Mouse (Mus musculus): ENCODE measurements at regions not wholly inside any gene's neighbourhood (a gene's known extent, or its start where the extent isn't known, plus 50 kb on each side); places are given as distances from the start of the nearest gene placed in this dataset.

- Histone ChIP-seq H3K9me3 (ENCODE audit: control insufficient read depth, low read length) (no peaks in the 10 kb centered on the region), H3K4me2 (replicated peaks; ENCODE audit: low read depth) (no peak overlapping the region), H3K36me3 (ENCODE audit: control insufficient read depth, insufficient read depth, low read length) (no peaks in the 10 kb centered on the region), H3K9ac (ENCODE audit: low read length) (no peak overlapping the region), H3K4me1 (replicated peaks; ENCODE audit: control insufficient read depth, insufficient read depth) (no peaks in the 10 kb centered on the region), H3K27ac (replicated peaks) (no peak overlapping the region), H3K27me3 (ENCODE audit: control insufficient read depth, insufficient read depth, low read length) (no peaks in the 10 kb centered on the region), H3K4me3 (ENCODE audit: low read depth, low read length) (no peak overlapping the region)
- DNase-seq (ENCODE audit: low spot score) = no peak
- ATAC-seq (ENCODE audit: low FRiP score, low TSS enrichment) = no peak
- WGBS = 69% methylated on average over 18 of the region's 18 CpGs
- no peak for TF ChIP-seq EP300 (optimal IDR thresholded peaks at IDR 0.05)
Measured at GRCm38 (mm10) chr3:149426023-149426759, 435.8 kb upstream of the Adgrl2 start.

GRCm38 (mm10) chr3:149424306-149424705 is 434.0 kb upstream of the Adgrl2 start:
- DNase-seq (ENCODE audit: low spot score) (no peak), ATAC-seq (ENCODE audit: low FRiP score, low TSS enrichment) (no peak)
- TF ChIP-seq EP300 (optimal IDR thresholded peaks at IDR 0.05) (no peak), CTCF (IDR thresholded peaks at IDR 0.05; ENCODE audit: low read depth) (no peak)
- H3K27me3 ChIP-seq (ENCODE audit: control insufficient read depth, insufficient read depth, low read length) = no peaks in the 10 kb centered on the region
- H3K4me2 ChIP-seq (replicated peaks; ENCODE audit: low read depth) = no peak overlapping the region
- WGBS = 78% methylated on average over 1 of the region's 1 CpGs
- H3K4me3 ChIP-seq (ENCODE audit: low read depth, low read length) = no peak overlapping the region
- H3K27ac ChIP-seq (replicated peaks) = no peak overlapping the region
- no peaks in the 10 kb centered on the region for H3K4me1 ChIP-seq (replicated peaks; ENCODE audit: control insufficient read depth, insufficient read depth)
- no peaks in the 10 kb centered on the region for H3K36me3 ChIP-seq (ENCODE audit: control insufficient read depth, insufficient read depth, low read length)
- H3K9me3 ChIP-seq (ENCODE audit: control insufficient read depth, low read length) = no peaks in the 10 kb centered on the region
- no peak overlapping the region for H3K9ac ChIP-seq (ENCODE audit: low read length)

GRCm38 (mm10) chr3:149423491-149423890 is 433.1 kb upstream of the Adgrl2 start:
- no peaks in the 10 kb centered on the region for H3K27me3 ChIP-seq (ENCODE audit: control insufficient read depth, insufficient read depth, low read length)
- no peak overlapping the region for H3K4me3 ChIP-seq (ENCODE audit: low read depth, low read length)
- no peaks in the 10 kb centered on the region for H3K9me3 ChIP-seq (ENCODE audit: control insufficient read depth, low read length)
- TF ChIP-seq CTCF (IDR thresholded peaks at IDR 0.05; ENCODE audit: low read depth) = peak; percentile 6; the same call in 1 of the 2 replicates
- TF ChIP-seq EP300 (optimal IDR thresholded peaks at IDR 0.05) = no peak
- no peak overlapping the region for H3K27ac ChIP-seq (replicated peaks)
- no peak for DNase-seq (ENCODE audit: low spot score)
- no peak for ATAC-seq (ENCODE audit: low FRiP score, low TSS enrichment)
- no peaks in the 10 kb centered on the region for H3K36me3 ChIP-seq (ENCODE audit: control insufficient read depth, insufficient read depth, low read length)
- H3K9ac ChIP-seq (ENCODE audit: low read length) = no peak overlapping the region
- no peaks in the 10 kb centered on the region for H3K4me1 ChIP-seq (replicated peaks; ENCODE audit: control insufficient read depth, insufficient read depth)
- WGBS = 60% methylated on average over 9 of the region's 9 CpGs
- H3K4me2 ChIP-seq (replicated peaks; ENCODE audit: low read depth) = no peak overlapping the region

- Histone ChIP-seq H3K4me3 (ENCODE audit: low read depth, low read length) (no peak overlapping the region), H3K4me1 (replicated peaks; ENCODE audit: control insufficient read depth, insufficient read depth) (no peaks in the 10 kb centered on the region), H3K27ac (replicated peaks) (no peak overlapping the region), H3K4me2 (replicated peaks; ENCODE audit: low read depth) (no peak overlapping the region), H3K36me3 (ENCODE audit: control insufficient read depth, insufficient read depth, low read length) (no peaks in the 10 kb centered on the region), H3K27me3 (ENCODE audit: control insufficient read depth, insufficient read depth, low read length) (no peaks in the 10 kb centered on the region), H3K9ac (ENCODE audit: low read length) (no peak overlapping the region), H3K9me3 (ENCODE audit: control insufficient read depth, low read length) (no peaks in the 10 kb centered on the region)
- ATAC-seq (ENCODE audit: low FRiP score, low TSS enrichment) (no peak), DNase-seq (ENCODE audit: low spot score) (no peak)
- WGBS = 80% methylated on average over 4 of the region's 4 CpGs
- TF ChIP-seq EP300 (optimal IDR thresholded peaks at IDR 0.05) (no peak), CTCF (IDR thresholded peaks at IDR 0.05; ENCODE audit: low read depth) (no peak)
Measured at GRCm38 (mm10) chr3:149415081-149415480, 424.7 kb upstream of the Adgrl2 start.

GRCm38 (mm10) chr3:149413114-149413513 is 422.8 kb upstream of the Adgrl2 start:
- H3K36me3 ChIP-seq (ENCODE audit: control insufficient read depth, insufficient read depth, low read length) = no peaks in the 10 kb centered on the region
- no peaks in the 10 kb centered on the region for H3K9me3 ChIP-seq (ENCODE audit: control insufficient read depth, low read length)
- H3K4me2 ChIP-seq (replicated peaks; ENCODE audit: low read depth) = no peak overlapping the region
- DNase-seq (ENCODE audit: low spot score) (no peak), ATAC-seq (ENCODE audit: low FRiP score, low TSS enrichment) (no peak)
- H3K4me3 ChIP-seq (ENCODE audit: low read depth, low read length) = no peak overlapping the region
- no peak overlapping the region for H3K9ac ChIP-seq (ENCODE audit: low read length)
- no peaks in the 10 kb centered on the region; the same call in 1 of the 2 replicates for H3K4me1 ChIP-seq (replicated peaks; ENCODE audit: control insufficient read depth, insufficient read depth)
- 79% methylated on average over 4 of the region's 4 CpGs for WGBS
- TF ChIP-seq CTCF (IDR thresholded peaks at IDR 0.05; ENCODE audit: low read depth) (no peak), EP300 (optimal IDR thresholded peaks at IDR 0.05) (no peak)
- no peaks in the 10 kb centered on the region for H3K27me3 ChIP-seq (ENCODE audit: control insufficient read depth, insufficient read depth, low read length)
- H3K27ac ChIP-seq (replicated peaks) = no peak overlapping the region

- TF ChIP-seq CTCF (IDR thresholded peaks at IDR 0.05; ENCODE audit: low read depth) (no peak), EP300 (optimal IDR thresholded peaks at IDR 0.05) (no peak)
- H3K9me3 ChIP-seq (ENCODE audit: control insufficient read depth, low read length) = no peaks in the 10 kb centered on the region
- H3K4me3 ChIP-seq (ENCODE audit: low read depth, low read length) = no peak overlapping the region
- H3K27ac ChIP-seq (replicated peaks) = no peak overlapping the region
- H3K36me3 ChIP-seq (ENCODE audit: control insufficient read depth, insufficient read depth, low read length) = no peaks in the 10 kb centered on the region
- H3K27me3 ChIP-seq (ENCODE audit: control insufficient read depth, insufficient read depth, low read length) = no peaks in the 10 kb centered on the region
- DNase-seq (ENCODE audit: low spot score) (no peak), ATAC-seq (ENCODE audit: low FRiP score, low TSS enrichment) (no peak)
- no peak overlapping the region for H3K4me2 ChIP-seq (replicated peaks; ENCODE audit: low read depth)
- H3K9ac ChIP-seq (ENCODE audit: low read length) = no peak overlapping the region
- WGBS = 89% methylated on average over 2 of the region's 2 CpGs
- H3K4me1 ChIP-seq (replicated peaks; ENCODE audit: control insufficient read depth, insufficient read depth) = no peaks in the 10 kb centered on the region; the same call in 1 of the 2 replicates
Measured at GRCm38 (mm10) chr3:149410518-149410917, 420.2 kb upstream of the Adgrl2 start.
